Mouse (Mus musculus) liver, embryonic 14.5 days (tissue): ENCODE results near the gene Dio1. TPM values are rescaled to one million over a fixed set of nuclear protein-coding genes. Genes with fewer than 3 reads are reported as not detected.

Experiments
- ATAC-seq: fragments of 200-750 bp; cut with Nextera tagmentation; 2 replicates; pipeline ENCODE4 v1.8.0; 2017; ENCODE audit warnings: moderate number of reproducible peaks, mild to moderate bottlenecking, moderate library complexity; ENCODE audit not compliant: insufficient read depth
- DNase-seq, 3 experiments: peaks; one replicate each; pipeline ENCODE4 v3.0.0-alpha.2; 2012 to 2013; ENCODE audit warnings: low read depth in 3 of 3, low spot score in 3 of 3
- H3K27ac ChIP-seq: fragments of 300-500 bp; sonication (generic); 2 replicates; pipeline ENCODE4 v1.5.1; 2014; ENCODE audit warnings: moderate library complexity, mild to moderate bottlenecking, control low read depth, inconsistent platforms
- H3K27me3 ChIP-seq: fragments of 300-500 bp; sonication (generic); 2 replicates; pipeline ENCODE4 v1.6.1; 2014; ENCODE audit warnings: mild to moderate bottlenecking, low read length, moderate library complexity; ENCODE audit not compliant: control insufficient read depth, insufficient read depth
- H3K36me3 ChIP-seq: fragments of 300-500 bp; sonication (generic); replicated peaks from 2 replicates; pipeline ENCODE4 v1.6.1; 2014; ENCODE audit warnings: low read depth; ENCODE audit not compliant: control insufficient read depth, insufficient read depth
- H3K4me1 ChIP-seq, 2 experiments: fragments of 200-500 bp in 1 of 2; fragments of 300-500 bp in 1 of 2; sonication (generic) in 1 of 2; replicated peaks; 2 replicates each; pipeline ENCODE4 v1.6.1; 2012 to 2014; ENCODE audit warnings: antibody characterized with exemption in 1 of 2, inconsistent platforms in 1 of 2, low read length in 1 of 2; ENCODE audit not compliant: control insufficient read depth in 2 of 2, insufficient read depth in 2 of 2
- H3K4me2 ChIP-seq: fragments of 300-500 bp; sonication (generic); 2 replicates; pipeline ENCODE4 v1.6.1; 2014; ENCODE audit warnings: low read depth, mild to moderate bottlenecking, control low read depth, moderate library complexity
- H3K4me3 ChIP-seq, 2 experiments: fragments of 200-500 bp in 1 of 2; fragments of 300-500 bp in 1 of 2; sonication (generic) in 1 of 2; 2 replicates each; pipeline ENCODE4 v1.5.1; 2012 to 2014; ENCODE audit warnings: low read depth in 2 of 2, low read length in 2 of 2, mild to moderate bottlenecking in 2 of 2, control low read depth in 1 of 2, inconsistent platforms in 1 of 2, moderate library complexity in 1 of 2; ENCODE audit not compliant: insufficient read depth in 1 of 2
- H3K9ac ChIP-seq: fragments of 300-500 bp; sonication (generic); replicated peaks from 2 replicates; pipeline ENCODE4 v1.6.1; 2014; ENCODE audit warnings: mild to moderate bottlenecking, control low read depth, moderate library complexity
- H3K9me3 ChIP-seq: fragments of 300-500 bp; sonication (generic); 2 replicates; pipeline ENCODE4 v1.6.1; 2016; ENCODE audit warnings: low read length, mixed read lengths; ENCODE audit not compliant: control insufficient read depth
- CTCF ChIP-seq: IDR thresholded peaks from 2 replicates; pipeline ENCODE4 v1.5.1; 2016; ENCODE audit warnings: antibody characterized with exemption, low read depth, control low read depth
- EP300 ChIP-seq: IDR thresholded peaks from 2 replicates; pipeline ENCODE4 v1.6.1; 2016; ENCODE audit warnings: antibody characterized with exemption, low read depth
- WGBS: fragments of 180-500 bp; shearing (Covaris S2); extraction: QIAGEN DNeasy Blood & Tissue Kit; methylation state at CpG from one replicate; pipeline ENCODE4 v1.1.7; 2014; ENCODE audit not compliant: insufficient replicate concordance; 5-methylcytosine and 5-hydroxymethylcytosine counted together
- polyA plus RNA-seq, 2 experiments: library from polyadenylated mRNA; depleted of rRNA in 1 of 2; stranded (reverse) in 1 of 2; unstranded in 1 of 2; fragments of >200 nt; fragmentation: Nextera tagmentation in 1 of 2; extraction: Ambion mirVana in 1 of 2; gene quantifications; 2 replicates each; pipeline versions ENCODE4 v1.2.1 to v1.2.3; 2012 to 2014

Dio1 gene
- polyA plus RNA-seq, 2 experiments: not detected

GRCm38 (mm10) chr4:107321041-107321440 is 14.1 kb upstream of the Dio1 start:
- Histone ChIP-seq H3K27me3 (no peaks in the 10 kb centered on the region), H3K4me2 (no peak overlapping the region), H3K27ac (no peak overlapping the region), H3K9me3 (no peaks in the 10 kb centered on the region), H3K9ac (no peak overlapping the region), H3K4me3 (no peak overlapping the region), H3K36me3 (no peaks in the 10 kb centered on the region), H3K4me1 (no peaks in the 10 kb centered on the region)
- WGBS: 72% methylated on average over 2 of the region's 2 CpGs
- ATAC-seq (no peak), DNase-seq (no peak)
- TF ChIP-seq CTCF (no peak), EP300 (no peak)

- WGBS: 71% methylated on average over 8 of the region's 8 CpGs
Observed at GRCm38 (mm10) chr4:107318646-107319045, 11.7 kb upstream of the Dio1 start.

GRCm38 (mm10) chr4:107314479-107314805 is 7.5 kb upstream of the Dio1 start:
- Histone ChIP-seq H3K27me3 (no peaks in the 10 kb centered on the region), H3K36me3 (no peaks in the 10 kb centered on the region), H3K4me3 (peak overlapping the region; percentile 85 to 99), H3K9me3 (no peaks in the 10 kb centered on the region), H3K9ac (peak overlapping the region; percentile 78), H3K4me1 (peaks cover 7 to 11% of the 10 kb centered on the region in 2 experiments), H3K4me2 (peak overlapping the region; percentile 87), H3K27ac (no peak overlapping the region)
- ATAC-seq (peak; percentile 17; the same call in 1 of the 2 replicates), DNase-seq (no peak)
- WGBS: 4% methylated on average over 7 of the region's 7 CpGs
- TF ChIP-seq CTCF (no peak), EP300 (no peak)

More at GRCm38 (mm10) chr4:107318646-107319045, 11.7 kb upstream of the Dio1 start:
- no peaks in the 10 kb centered on the region for H3K36me3 ChIP-seq
- no peak overlapping the region for H3K4me3 ChIP-seq
- H3K9ac ChIP-seq: no peak overlapping the region
- no peak for TF ChIP-seq EP300
- no peak for TF ChIP-seq CTCF
- H3K27me3 ChIP-seq: no peaks in the 10 kb centered on the region
- no peak overlapping the region for H3K4me2 ChIP-seq
- H3K4me1 ChIP-seq: peaks cover 6 to 8% of the 10 kb centered on the region in 2 experiments
- H3K27ac ChIP-seq: no peak overlapping the region
- DNase-seq: no peak
- ATAC-seq: no peak
- no peaks in the 10 kb centered on the region for H3K9me3 ChIP-seq

GRCm38 (mm10) chr4:107313690-107314478 is 6.9 kb upstream of the Dio1 start, which contains the start of gene Yipf1:
TSS of gene Yipf1 (plus strand) at chr4:107314363.
- ATAC-seq: peak; percentile 89
- Histone ChIP-seq H3K27ac (peak within 1 kb of the TSS; percentile 35), H3K4me2 (peak within 1 kb of the TSS; percentile 87), H3K27me3 (no peaks in the 10 kb centered on the region), H3K4me1 (peaks cover 7 to 11% of the 10 kb centered on the region in 2 experiments), H3K9me3 (no peaks in the 10 kb centered on the region), H3K9ac (peak within 1 kb of the TSS; percentile 78), H3K4me3 (peak within 1 kb of the TSS; percentile 85 to 99), H3K36me3 (no peaks in the 10 kb centered on the region)
- WGBS: 2% methylated on average over 29 of the region's 29 CpGs
- DNase-seq: peak; percentile 77 to 80 (median 77)
- TF ChIP-seq EP300: no peak
- TF ChIP-seq CTCF: peak; percentile 45

- H3K4me3 ChIP-seq: no peak overlapping the region
- H3K4me1 ChIP-seq: peaks cover 0 to 11% of the 10 kb centered on the region in 2 experiments; a peak in 2 of 4 replicates
- no peaks in the 10 kb centered on the region for H3K27me3 ChIP-seq
- no peaks in the 10 kb centered on the region for H3K36me3 ChIP-seq
- no peak overlapping the region for H3K4me2 ChIP-seq
- TF ChIP-seq CTCF: no peak
- WGBS: 43% methylated on average over 3 of the region's 3 CpGs
- ATAC-seq: no peak
- H3K9ac ChIP-seq: no peak overlapping the region
- H3K9me3 ChIP-seq: no peaks in the 10 kb centered on the region
- no peak overlapping the region for H3K27ac ChIP-seq
- DNase-seq: no peak
Observed at GRCm38 (mm10) chr4:107303531-107303930, 3.4 kb downstream of the Dio1 start.
